Mouse (Mus musculus): ENCODE measurements around the gene Apod.

DNA sequence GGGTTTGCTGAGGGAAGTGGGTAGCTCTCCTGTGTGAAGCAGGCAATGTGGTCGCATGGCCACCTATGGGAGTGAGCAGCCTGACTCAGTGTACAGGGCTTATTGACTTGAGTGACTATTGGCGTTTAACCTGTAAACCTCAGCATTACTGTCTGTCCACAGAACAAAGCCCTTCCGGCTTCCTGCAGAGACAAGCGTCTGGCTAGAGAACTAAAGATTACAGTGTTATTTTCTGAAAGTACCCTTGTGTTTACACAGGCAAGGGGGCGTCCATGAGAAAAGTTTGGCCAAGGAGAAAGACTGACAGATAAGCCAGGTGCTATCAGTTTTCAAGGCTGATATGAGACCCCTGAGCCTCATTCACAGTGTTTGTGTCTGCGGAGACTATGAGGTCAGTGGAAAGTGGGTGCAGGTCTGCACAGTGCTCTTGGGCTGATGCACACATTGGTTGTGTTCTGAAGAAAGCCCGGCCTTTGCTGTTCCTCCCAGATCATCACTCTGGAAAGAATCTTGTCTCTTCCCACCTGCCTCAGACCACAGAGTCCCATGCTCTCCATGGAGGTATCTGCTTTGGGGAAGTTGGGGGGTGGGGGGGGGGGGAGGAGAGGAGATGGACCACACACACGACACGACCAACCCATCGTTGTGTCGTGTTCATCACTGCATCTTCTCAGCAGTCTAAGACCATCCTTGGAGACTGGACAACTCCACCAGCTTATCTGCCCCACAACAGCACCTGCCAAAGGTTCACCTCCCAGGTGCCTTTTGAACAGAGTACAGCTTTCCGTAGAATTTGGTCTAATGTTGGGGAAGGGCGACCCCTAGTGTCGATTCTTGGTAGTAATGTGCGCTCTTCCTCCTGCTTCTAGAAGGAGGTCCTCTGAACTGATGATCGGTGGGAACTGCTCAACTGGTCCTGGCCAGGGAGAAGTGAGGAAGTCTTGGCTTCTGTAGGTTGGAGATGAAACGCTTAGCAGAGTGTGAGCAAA, 40.0 kb upstream of the Apod start:
- no peak for TF ChIP-seq POLR2A (IDR thresholded peaks at IDR 0.05; ENCODE audit: borderline replicate concordance, control insufficient read depth, low read depth, low read length)
- peak; percentile 54; the same call in 1 of the 2 replicates for TF ChIP-seq CTCF (IDR thresholded peaks at IDR 0.05; ENCODE audit: control insufficient read depth, insufficient read depth, low read length)

All from bone marrow, adult 2 months (tissue).